Mouse (Mus musculus): ENCODE results near the gene Afm. TPM values are rescaled to one million over a fixed set of nuclear protein-coding genes. Genes with fewer than 3 reads are reported as not detected.
A peak's percentile ranks its signal among the peaks of the same experiment; 100 is the strongest.

The Afm gene
- polyA plus RNA-seq, 1 experiment = not detected

- no peak overlapping the region for H3K4me3 ChIP-seq (replicated peaks; ENCODE audit: insufficient read depth, low read depth, low read length)
- no peaks in the 10 kb centered on the region for H3K4me1 ChIP-seq (ENCODE audit: control insufficient read depth, insufficient read depth, low read length)
- 77% methylated on average over 9 of the region's 9 CpGs for WGBS
- DNase-seq = no peak
- H3K27me3 ChIP-seq (ENCODE audit: control insufficient read depth, insufficient read depth, low read length) = no peaks in the 10 kb centered on the region
- TF ChIP-seq POLR2A (IDR thresholded peaks at IDR 0.05; ENCODE audit: borderline replicate concordance, insufficient read depth, low read length) (no peak), CTCF (IDR thresholded peaks at IDR 0.05; ENCODE audit: borderline replicate concordance, insufficient read depth, low read depth, low read length) (no peak)
- H3K27ac ChIP-seq (ENCODE audit: insufficient read depth, low read length) = no peak overlapping the region
Measured at GRCm38 (mm10) chr5:90577751-90578150, 59.0 kb downstream of the Afm start.

- no peak for DNase-seq
- TF ChIP-seq POLR2A (IDR thresholded peaks at IDR 0.05; ENCODE audit: borderline replicate concordance, insufficient read depth, low read length) (no peak), CTCF (IDR thresholded peaks at IDR 0.05; ENCODE audit: borderline replicate concordance, insufficient read depth, low read depth, low read length) (no peak)
- Histone ChIP-seq H3K4me3 (replicated peaks; ENCODE audit: insufficient read depth, low read depth, low read length) (no peak overlapping the region), H3K27ac (ENCODE audit: insufficient read depth, low read length) (no peak overlapping the region), H3K4me1 (ENCODE audit: control insufficient read depth, insufficient read depth, low read length) (no peaks in the 10 kb centered on the region), H3K27me3 (ENCODE audit: control insufficient read depth, insufficient read depth, low read length) (no peaks in the 10 kb centered on the region)
- WGBS = 91% methylated on average over 9 of the region's 9 CpGs
Measured at GRCm38 (mm10) chr5:90579556-90579955, 60.8 kb downstream of the Afm start.

- Histone ChIP-seq H3K4me1 (ENCODE audit: control insufficient read depth, insufficient read depth, low read length) (no peaks in the 10 kb centered on the region), H3K4me3 (replicated peaks; ENCODE audit: insufficient read depth, low read depth, low read length) (no peak overlapping the region), H3K27me3 (ENCODE audit: control insufficient read depth, insufficient read depth, low read length) (no peaks in the 10 kb centered on the region), H3K27ac (ENCODE audit: insufficient read depth, low read length) (no peak overlapping the region)
- TF ChIP-seq POLR2A (IDR thresholded peaks at IDR 0.05; ENCODE audit: borderline replicate concordance, insufficient read depth, low read length) = no peak
- TF ChIP-seq CTCF (IDR thresholded peaks at IDR 0.05; ENCODE audit: borderline replicate concordance, insufficient read depth, low read depth, low read length) = no peak
- DNase-seq = no peak
- 91% methylated on average over 6 of the region's 6 CpGs for WGBS
Measured at GRCm38 (mm10) chr5:90582179-90582578, 63.4 kb downstream of the Afm start.

- WGBS = 71% methylated on average over 7 of the region's 7 CpGs
- Histone ChIP-seq H3K4me1 (ENCODE audit: control insufficient read depth, insufficient read depth, low read length) (no peaks in the 10 kb centered on the region), H3K4me3 (replicated peaks; ENCODE audit: insufficient read depth, low read depth, low read length) (no peak overlapping the region), H3K27me3 (ENCODE audit: control insufficient read depth, insufficient read depth, low read length) (no peaks in the 10 kb centered on the region), H3K27ac (ENCODE audit: insufficient read depth, low read length) (no peak overlapping the region)
- TF ChIP-seq POLR2A (IDR thresholded peaks at IDR 0.05; ENCODE audit: borderline replicate concordance, insufficient read depth, low read length) = no peak
- no peak for TF ChIP-seq CTCF (IDR thresholded peaks at IDR 0.05; ENCODE audit: borderline replicate concordance, insufficient read depth, low read depth, low read length)
- no peak for DNase-seq
Measured at GRCm38 (mm10) chr5:90584799-90585198, 66.1 kb downstream of the Afm start.

- H3K4me3 ChIP-seq (replicated peaks; ENCODE audit: insufficient read depth, low read depth, low read length) = no peak overlapping the region
- DNase-seq = no peak
- H3K4me1 ChIP-seq (ENCODE audit: control insufficient read depth, insufficient read depth, low read length) = no peaks in the 10 kb centered on the region
- 84% methylated on average over 5 of the region's 5 CpGs for WGBS
- no peak overlapping the region for H3K27ac ChIP-seq (ENCODE audit: insufficient read depth, low read length)
- TF ChIP-seq POLR2A (IDR thresholded peaks at IDR 0.05; ENCODE audit: borderline replicate concordance, insufficient read depth, low read length) (no peak), CTCF (IDR thresholded peaks at IDR 0.05; ENCODE audit: borderline replicate concordance, insufficient read depth, low read depth, low read length) (no peak)
- H3K27me3 ChIP-seq (ENCODE audit: control insufficient read depth, insufficient read depth, low read length) = no peaks in the 10 kb centered on the region
Measured at GRCm38 (mm10) chr5:90586511-90586910, 67.8 kb downstream of the Afm start.

GRCm38 (mm10) chr5:90588104-90588503 lies 69.4 kb downstream of the Afm start:
- no peak overlapping the region for H3K27ac ChIP-seq (ENCODE audit: insufficient read depth, low read length)
- no peak overlapping the region for H3K4me3 ChIP-seq (replicated peaks; ENCODE audit: insufficient read depth, low read depth, low read length)
- TF ChIP-seq CTCF (IDR thresholded peaks at IDR 0.05; ENCODE audit: borderline replicate concordance, insufficient read depth, low read depth, low read length) = no peak
- no peak for TF ChIP-seq POLR2A (IDR thresholded peaks at IDR 0.05; ENCODE audit: borderline replicate concordance, insufficient read depth, low read length)
- H3K4me1 ChIP-seq (ENCODE audit: control insufficient read depth, insufficient read depth, low read length) = no peaks in the 10 kb centered on the region
- DNase-seq = no peak
- 96% methylated on average over 5 of the region's 5 CpGs for WGBS
- H3K27me3 ChIP-seq (ENCODE audit: control insufficient read depth, insufficient read depth, low read length) = no peaks in the 10 kb centered on the region

- H3K27ac ChIP-seq (ENCODE audit: insufficient read depth, low read length) = no peak overlapping the region
- TF ChIP-seq CTCF (IDR thresholded peaks at IDR 0.05; ENCODE audit: borderline replicate concordance, insufficient read depth, low read depth, low read length) = peak; percentile 77
- TF ChIP-seq POLR2A (IDR thresholded peaks at IDR 0.05; ENCODE audit: borderline replicate concordance, insufficient read depth, low read length) = no peak
- H3K27me3 ChIP-seq (ENCODE audit: control insufficient read depth, insufficient read depth, low read length) = no peaks in the 10 kb centered on the region
- peak overlapping the region; percentile 48 for H3K4me3 ChIP-seq (replicated peaks; ENCODE audit: insufficient read depth, low read depth, low read length)
- WGBS = 22% methylated on average over 25 of the region's 25 CpGs
- no peaks in the 10 kb centered on the region for H3K4me1 ChIP-seq (ENCODE audit: control insufficient read depth, insufficient read depth, low read length)
- DNase-seq = peak; percentile 57 to 65
Measured at GRCm38 (mm10) chr5:90588708-90589595, 70.2 kb downstream of the Afm start.

GRCm38 (mm10) chr5:90590676-90591075 lies 71.9 kb downstream of the Afm start:
- no peaks in the 10 kb centered on the region for H3K27me3 ChIP-seq (ENCODE audit: control insufficient read depth, insufficient read depth, low read length)
- H3K4me3 ChIP-seq (replicated peaks; ENCODE audit: insufficient read depth, low read depth, low read length) = no peak overlapping the region
- H3K4me1 ChIP-seq (ENCODE audit: control insufficient read depth, insufficient read depth, low read length) = no peaks in the 10 kb centered on the region
- no peak overlapping the region for H3K27ac ChIP-seq (ENCODE audit: insufficient read depth, low read length)
- no peak for DNase-seq
- no peak for TF ChIP-seq CTCF (IDR thresholded peaks at IDR 0.05; ENCODE audit: borderline replicate concordance, insufficient read depth, low read depth, low read length)
- no peak for TF ChIP-seq POLR2A (IDR thresholded peaks at IDR 0.05; ENCODE audit: borderline replicate concordance, insufficient read depth, low read length)
- WGBS = 58% methylated on average over 10 of the region's 10 CpGs
